Mouse (Mus musculus) small intestine, adult 2 months (tissue): Measurements from ENCODE around the gene Morf4l1. TPM values are rescaled to one million over a fixed set of nuclear protein-coding genes. Genes with fewer than 3 reads are reported as not detected.
"Not testable (repeated sequence)": the region's sequence is repeated elsewhere in the genome, so short reads cannot be mapped to it uniquely, and the experiment has no call there.

Experiments used
- H3K27ac ChIP-seq: fragments of 200-500 bp; 2 replicates; pipeline ENCODE4 v1.5.1; 2012; ENCODE audit warnings: low read depth, low read length, control low read depth, inconsistent platforms; ENCODE audit not compliant: insufficient read depth
- H3K27me3 ChIP-seq: fragments of 200-500 bp; 2 replicates; pipeline ENCODE4 v1.6.1; 2012; ENCODE audit warnings: mild to moderate bottlenecking, moderate library complexity, low read length, inconsistent platforms; ENCODE audit not compliant: control insufficient read depth, insufficient read depth
- H3K36me3 ChIP-seq: fragments of 200-500 bp; 2 replicates; pipeline ENCODE4 v1.6.1; 2012; ENCODE audit warnings: mild to moderate bottlenecking, low read length, control low read depth, inconsistent platforms; ENCODE audit not compliant: control insufficient read depth, insufficient read depth
- H3K4me1 ChIP-seq: fragments of 200-500 bp; 2 replicates; pipeline ENCODE4 v1.6.1; 2012; ENCODE audit warnings: low read length, inconsistent platforms, mixed read lengths; ENCODE audit not compliant: control insufficient read depth, insufficient read depth, insufficient read length
- H3K4me3 ChIP-seq: fragments of 200-500 bp; 2 replicates; pipeline ENCODE4 v1.5.1; 2012; ENCODE audit warnings: low read depth, mild to moderate bottlenecking, control low read depth, inconsistent platforms, low read length, moderate library complexity
- CTCF ChIP-seq: fragments of 200-500 bp; IDR thresholded peaks from 2 replicates; pipeline ENCODE4 v1.5.1; 2012; ENCODE audit warnings: low read depth, mild to moderate bottlenecking, control low read depth, inconsistent platforms, low read length, moderate library complexity, mixed read lengths; ENCODE audit not compliant: insufficient replicate concordance, insufficient read length; ENCODE audit errors: extremely low read depth
- POLR2A ChIP-seq: fragments of 200-500 bp; IDR thresholded peaks from 2 replicates; pipeline ENCODE4 v1.6.1; 2012; ENCODE audit warnings: low read depth, mild to moderate bottlenecking, control low read depth, inconsistent platforms, low read length, moderate library complexity
- WGBS: fragments of 180-500 bp; shearing (Covaris S2); methylation state at CpG from one replicate; pipeline ENCODE4 v1.1.7; 2018; 5-methylcytosine and 5-hydroxymethylcytosine counted together
- polyA plus RNA-seq: library from polyadenylated mRNA; depleted of rRNA; stranded (reverse); fragments of >200 nt; gene quantifications from 2 replicates; pipeline ENCODE4 v1.2.3, GENCODE M21; 2012

The Morf4l1 gene
- polyA plus RNA-seq, 1 experiment, result 21.0 TPM

DNA sequence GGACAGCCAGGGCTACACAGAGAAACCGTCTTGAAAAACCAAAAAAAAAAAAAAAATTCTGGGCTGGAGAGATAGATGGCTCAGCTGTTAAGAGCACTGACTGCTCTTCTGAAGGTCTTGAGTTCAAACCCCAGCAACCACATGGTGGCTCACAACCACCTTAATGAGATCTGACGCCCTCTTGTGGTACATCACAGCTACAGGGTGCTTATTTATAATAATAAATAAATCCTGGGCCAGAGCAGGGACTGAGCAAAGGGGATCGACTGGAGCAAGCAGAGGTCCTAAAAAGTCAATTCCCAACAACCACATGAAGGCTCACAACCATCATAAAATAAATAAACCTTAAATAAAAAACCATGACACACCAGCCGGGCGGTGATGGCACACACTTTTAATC, 15.6 kb downstream of the Morf4l1 start:
- no peaks in the 10 kb centered on the region for H3K4me1 ChIP-seq
- H3K27ac ChIP-seq, result no peak overlapping the region
- peaks cover 55% of the 10 kb centered on the region for H3K36me3 ChIP-seq
- H3K27me3 ChIP-seq, result no peaks in the 10 kb centered on the region
- H3K4me3 ChIP-seq, result no peak overlapping the region
- peak; percentile 11; the same call in 1 of the 2 replicates for TF ChIP-seq CTCF
- TF ChIP-seq POLR2A, result no peak
- 78% methylated on average over 5 of the region's 5 CpGs for WGBS

DNA sequence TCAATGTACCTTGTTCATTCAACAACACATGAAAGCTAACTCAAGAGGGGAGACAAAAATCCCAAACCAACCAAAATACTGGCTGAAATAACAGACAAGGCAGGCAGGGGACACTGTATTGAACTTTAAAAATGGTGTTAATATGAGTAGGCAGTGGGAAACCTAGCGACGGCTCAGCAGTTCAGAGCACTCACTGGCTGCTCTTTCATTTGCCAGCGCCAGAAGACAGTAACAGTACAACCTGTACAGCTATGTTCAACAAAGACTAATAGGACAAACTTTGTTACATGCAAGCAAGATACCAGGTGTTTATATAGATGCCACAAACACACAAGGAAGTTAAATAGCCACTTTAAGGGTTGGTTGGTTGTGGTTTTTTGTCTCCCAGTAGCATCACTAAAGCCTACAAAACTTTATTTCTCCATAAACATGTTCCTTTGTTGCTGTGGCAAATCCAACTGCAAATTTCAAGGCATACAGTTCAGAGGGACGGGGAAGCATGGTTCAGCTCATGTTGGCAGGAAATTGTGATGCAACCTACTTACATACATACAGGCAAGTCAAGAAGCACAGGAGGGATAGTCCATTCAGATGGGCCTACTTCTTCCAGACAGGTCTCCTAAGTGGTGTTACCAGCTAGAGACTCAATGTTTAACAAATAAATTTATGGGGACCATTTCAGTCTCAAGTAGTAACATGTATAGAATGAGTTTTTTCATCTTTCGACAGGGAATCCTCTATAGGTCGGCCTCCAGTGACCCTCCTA, 25.1 kb downstream of the Morf4l1 start:
- Histone ChIP-seq H3K27ac (no peak overlapping the region), H3K4me3 (no peak overlapping the region), H3K27me3 (no peaks in the 10 kb centered on the region), H3K36me3 (peaks cover 33% of the 10 kb centered on the region), H3K4me1 (no peaks in the 10 kb centered on the region)
- no peak for TF ChIP-seq POLR2A
- TF ChIP-seq CTCF, result no peak
- WGBS, result 95% methylated on average over 6 of the region's 6 CpGs

DNA sequence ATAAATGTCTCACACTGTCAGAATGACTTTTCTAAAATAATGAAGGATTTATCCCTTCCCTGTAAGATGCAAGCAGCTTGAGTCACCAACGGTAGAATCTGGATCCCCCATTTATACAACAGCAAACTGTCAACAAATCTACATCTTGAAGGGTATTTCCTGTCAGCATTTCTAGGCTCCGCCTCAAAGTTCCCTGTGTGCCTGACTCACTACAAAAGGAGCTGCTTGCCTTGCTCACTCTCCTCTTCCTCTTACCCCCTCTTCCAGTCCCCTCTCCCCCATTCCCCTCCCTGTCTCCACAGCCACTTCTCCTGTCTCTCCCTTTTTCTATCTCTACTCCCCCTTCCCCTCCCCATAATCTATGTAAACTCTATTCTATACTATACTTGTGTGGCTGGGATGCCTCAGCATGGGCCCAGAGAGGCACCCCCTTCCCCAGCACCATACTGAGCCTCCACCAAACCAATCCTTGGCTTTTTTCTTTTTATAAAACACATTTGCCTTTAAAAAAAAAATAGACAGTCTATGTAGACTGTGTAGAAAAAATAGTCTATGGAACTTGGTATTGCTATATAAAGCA, 26.6 kb downstream of the Morf4l1 start:
- H3K4me3 ChIP-seq, result no peak overlapping the region
- H3K36me3 ChIP-seq, result peaks cover 31% of the 10 kb centered on the region
- no peak overlapping the region for H3K27ac ChIP-seq
- 80% methylated on average over 2 of the region's 2 CpGs for WGBS
- no peaks in the 10 kb centered on the region for H3K27me3 ChIP-seq
- TF ChIP-seq POLR2A (no peak), CTCF (no peak)
- H3K4me1 ChIP-seq, result no peaks in the 10 kb centered on the region

DNA sequence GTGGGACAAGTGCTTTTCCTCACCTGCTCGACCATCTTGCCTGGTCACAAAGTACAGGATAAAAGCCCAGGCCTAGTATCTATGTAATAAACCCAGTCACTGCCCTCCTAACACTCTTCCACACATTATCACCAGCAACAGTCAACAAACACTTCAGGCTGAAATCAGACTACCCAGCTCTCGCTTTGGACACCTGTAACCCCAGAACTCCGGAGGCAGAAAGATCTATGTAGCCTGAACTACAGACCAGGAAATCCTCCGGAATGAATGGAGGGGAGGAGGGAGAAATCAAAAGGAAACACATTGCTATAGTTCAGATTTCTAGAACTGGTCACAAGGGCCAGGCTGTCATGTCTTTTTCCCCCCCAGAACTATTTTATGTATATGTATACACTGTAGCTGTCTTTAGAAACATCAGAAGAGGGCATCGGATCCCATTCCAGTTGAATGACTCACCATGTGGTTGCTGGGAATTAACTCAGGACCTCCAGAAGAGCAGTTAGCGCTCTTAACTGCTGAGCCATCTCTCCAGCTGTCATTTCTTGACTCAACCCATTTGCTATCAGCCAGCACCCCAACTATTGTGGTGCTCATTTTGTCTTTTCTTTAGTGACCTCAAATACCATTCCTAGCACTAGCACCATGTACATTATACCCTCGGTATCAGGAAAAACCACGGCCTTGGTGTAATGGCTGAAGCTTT, 29.7 kb downstream of the Morf4l1 start:
- TF ChIP-seq POLR2A, result no peak
- no peak for TF ChIP-seq CTCF

DNA sequence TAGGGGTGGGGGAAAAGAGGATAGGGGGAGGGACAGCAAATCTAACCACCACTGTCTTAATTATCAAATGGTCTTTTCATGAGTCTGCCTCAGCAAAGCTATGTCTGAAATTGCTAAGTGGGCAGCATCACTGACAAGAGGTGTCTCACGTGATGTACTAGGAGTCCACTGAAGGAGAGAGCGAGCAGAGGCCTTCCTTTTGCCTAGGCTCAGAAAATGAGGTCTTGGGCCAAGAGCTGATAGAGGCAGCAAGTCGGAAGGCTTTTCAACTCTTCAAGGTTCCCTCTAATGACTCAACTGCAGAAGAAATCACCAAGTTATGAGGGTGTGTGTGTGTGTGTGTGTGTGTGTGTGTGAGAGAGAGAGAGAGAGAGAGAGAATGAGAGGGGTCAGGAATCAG, 30.4 kb downstream of the Morf4l1 start:
- Histone ChIP-seq H3K36me3 (peaks cover 7% of the 10 kb centered on the region), H3K27me3 (no peaks in the 10 kb centered on the region), H3K27ac (no peak overlapping the region), H3K4me3 (no peak overlapping the region), H3K4me1 (no peaks in the 10 kb centered on the region)
- TF ChIP-seq POLR2A (no peak), CTCF (no peak)
- 84% methylated on average over 3 of the region's 3 CpGs for WGBS

More for the DNA sequence above, 29.7 kb downstream of the Morf4l1 start:
- WGBS, result 69% methylated on average over 8 of the region's 8 CpGs
- H3K27ac ChIP-seq, result no peak overlapping the region
- no peak overlapping the region for H3K4me3 ChIP-seq
- peaks cover 15% of the 10 kb centered on the region for H3K36me3 ChIP-seq
- no peaks in the 10 kb centered on the region for H3K4me1 ChIP-seq
- no peaks in the 10 kb centered on the region for H3K27me3 ChIP-seq

DNA sequence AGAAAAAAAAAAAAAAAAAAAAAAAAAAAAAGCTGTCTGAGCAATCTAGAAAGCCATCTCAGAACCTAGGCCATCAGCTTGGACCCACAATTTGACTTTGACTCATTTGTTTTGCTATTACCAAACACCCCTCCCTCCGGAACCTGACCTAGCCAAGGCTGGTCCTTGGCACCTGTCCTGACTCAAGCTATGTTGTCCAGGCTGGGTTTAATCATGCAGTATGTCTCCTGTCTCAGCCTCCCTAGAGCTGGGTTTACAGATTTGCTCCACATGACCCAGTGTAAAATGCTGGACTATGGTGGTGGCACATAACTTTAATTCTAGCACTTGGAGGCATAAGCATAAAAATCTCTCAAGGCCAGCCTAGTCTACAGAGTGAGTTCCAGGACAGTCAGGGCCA, 31.6 kb downstream of the Morf4l1 start:
- no peak overlapping the region for H3K27ac ChIP-seq
- no peaks in the 10 kb centered on the region for H3K4me1 ChIP-seq
- 79% methylated on average over 1 of the region's 1 CpGs for WGBS
- no peak for TF ChIP-seq CTCF
- no peak for TF ChIP-seq POLR2A
- no peak overlapping the region for H3K4me3 ChIP-seq
- peaks cover 4% of the 10 kb centered on the region for H3K36me3 ChIP-seq
- H3K27me3 ChIP-seq, result no peaks in the 10 kb centered on the region

DNA sequence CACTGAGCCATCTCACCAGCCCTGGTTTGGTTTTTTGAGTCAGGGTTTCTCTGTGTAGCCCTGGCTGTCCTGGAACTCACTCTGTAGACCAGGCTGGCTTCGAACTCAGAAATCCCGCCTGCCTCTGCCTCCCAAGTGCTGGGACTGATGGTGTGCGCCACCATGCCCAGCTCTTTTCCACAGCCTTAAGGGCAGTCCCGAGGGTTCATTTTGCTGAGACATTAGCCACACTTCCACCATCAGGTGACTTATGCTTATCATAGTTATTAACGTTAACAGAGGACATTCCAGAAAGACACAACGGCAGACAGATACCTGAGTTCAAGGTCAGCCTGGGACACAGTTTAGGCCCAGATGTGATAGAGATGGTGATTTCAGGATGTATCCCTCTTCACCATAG, 32.6 kb downstream of the Morf4l1 start:
- H3K4me1 ChIP-seq, H3K36me3 ChIP-seq, H3K4me3 ChIP-seq, H3K27me3 ChIP-seq, H3K27ac ChIP-seq: not testable (repeated sequence)
- WGBS, result 61% methylated on average over 6 of the region's 6 CpGs
